17 mouse cellular contexts compared by ENCODE assay signal in genomic region chr3:146447156-146447555, GRCm38 (mm10).
"Had no signal": no experiment of that assay in that cellular context is flagged by ENCODE, and none has a peak within 500 bp of the region (broad histone marks: within the 10 kb centered on the region; RNA-seq: fewer than 3 reads in every experiment).

No protein-coding gene starts in this region.

- H3K9ac ChIP-seq: liver, embryonic 14.5 days; lung, embryonic 14.5 days; neural tube, embryonic 13.5 days; neural tube, embryonic 15.5 days had no signal

- H3K9me3 ChIP-seq: midbrain, embryonic 10.5 days; neural tube, embryonic 13.5 days; neural tube, embryonic 15.5 days had no signal

- H3K4me3 ChIP-seq: midbrain, embryonic 10.5 days; myocyte; neural tube, embryonic 13.5 days; neural tube, embryonic 15.5 days had no signal

- H3K4me2 ChIP-seq: lung, embryonic 14.5 days; neural tube, embryonic 13.5 days; neural tube, embryonic 15.5 days had no signal

- DNase-seq: lung, embryonic 14.5 days; lung, postnatal 14 days; midbrain, embryonic 14.5 days; retina, postnatal 1 day; right cerebral cortex, adult 18-20 months; right cerebral cortex, postnatal 25 days; right cerebral cortex, postnatal 4 days; spleen, adult 18-20 months; thymus, adult 18-20 months; thymus, postnatal 14 days; thymus, postnatal 36 days had no signal

- H3K27ac ChIP-seq: liver, embryonic 14.5 days; midbrain, embryonic 10.5 days; neural tube, embryonic 13.5 days; neural tube, embryonic 15.5 days had no signal

- H3K27me3 ChIP-seq: neural tube, embryonic 13.5 days; neural tube, embryonic 15.5 days had no signal

- H3K36me3 ChIP-seq: neural tube, embryonic 15.5 days had no signal

- ATAC-seq: midbrain, embryonic 16.5 days had no signal
